Mouse (Mus musculus): ENCODE data around the gene Pitpnm3. TPM values are rescaled to one million over a fixed set of nuclear protein-coding genes. Genes with fewer than 3 reads are reported as not detected.

Pitpnm3 gene
- total RNA-seq, 2 experiments from 2014 or later = not detected

DNA sequence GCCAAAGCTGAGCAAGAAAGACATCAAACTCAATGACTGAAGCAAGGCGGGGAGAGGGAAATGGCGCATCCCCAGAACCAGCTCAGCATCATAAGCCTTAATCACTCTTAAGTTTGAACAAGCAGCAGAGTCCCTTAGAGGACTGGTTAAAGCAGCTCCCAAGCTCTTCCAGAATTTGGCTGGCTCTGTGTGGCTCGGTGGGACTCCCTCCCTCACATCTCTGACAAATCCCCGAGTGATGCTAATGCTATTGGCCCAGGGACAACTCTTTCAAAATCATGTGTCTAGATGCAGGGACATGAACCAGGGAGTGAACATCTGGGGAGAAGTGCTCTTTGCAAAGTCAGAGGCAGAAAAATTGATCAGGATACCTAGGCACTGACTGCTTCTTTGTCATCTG lies 36.4 kb downstream of the Pitpnm3 start:
- ATAC-seq (replicated peaks; ENCODE audit: poor library complexity, severe bottlenecking) = no peak

DNA sequence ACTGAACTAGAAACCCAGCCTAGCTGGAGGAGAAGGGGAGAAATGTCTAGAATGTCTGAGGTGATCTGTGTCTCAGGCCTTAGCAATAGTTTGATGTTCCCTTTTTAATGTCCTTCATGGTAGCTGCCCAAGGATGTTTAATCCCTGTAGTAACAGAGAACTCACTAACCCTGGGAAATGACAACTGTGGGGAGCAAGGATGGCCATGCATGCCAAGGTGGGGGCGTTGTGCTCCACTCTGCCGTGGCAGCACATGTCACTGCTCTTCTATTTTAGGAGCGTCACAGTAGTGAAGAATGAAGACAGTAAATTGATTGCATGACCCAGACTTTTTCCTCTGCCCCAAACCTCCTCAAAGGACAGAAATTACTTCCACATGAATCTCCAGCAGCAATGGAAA lies 37.6 kb downstream of the Pitpnm3 start:
- ATAC-seq (replicated peaks; ENCODE audit: poor library complexity, severe bottlenecking) = no peak

DNA sequence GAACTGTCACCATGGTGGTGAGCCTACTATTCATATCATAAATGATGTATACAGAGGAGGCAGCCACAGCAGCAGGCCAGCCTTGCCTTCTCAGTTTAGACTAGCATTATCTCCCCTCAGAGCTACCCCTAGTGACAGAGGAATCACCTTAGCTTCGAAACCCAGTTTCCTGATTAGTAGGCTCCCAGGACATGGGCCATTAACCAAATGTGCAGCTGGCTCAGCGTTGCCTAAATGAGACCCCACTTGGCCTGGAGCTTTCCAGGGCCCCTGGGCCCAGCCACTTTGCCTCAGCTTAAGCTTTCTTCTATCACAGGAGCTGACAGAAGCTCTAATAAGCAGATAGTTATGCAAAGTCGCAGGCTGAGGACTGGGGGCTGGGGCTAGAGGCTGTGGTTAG lies 39.6 kb downstream of the Pitpnm3 start:
- no peak for ATAC-seq (replicated peaks; ENCODE audit: poor library complexity, severe bottlenecking)

DNA sequence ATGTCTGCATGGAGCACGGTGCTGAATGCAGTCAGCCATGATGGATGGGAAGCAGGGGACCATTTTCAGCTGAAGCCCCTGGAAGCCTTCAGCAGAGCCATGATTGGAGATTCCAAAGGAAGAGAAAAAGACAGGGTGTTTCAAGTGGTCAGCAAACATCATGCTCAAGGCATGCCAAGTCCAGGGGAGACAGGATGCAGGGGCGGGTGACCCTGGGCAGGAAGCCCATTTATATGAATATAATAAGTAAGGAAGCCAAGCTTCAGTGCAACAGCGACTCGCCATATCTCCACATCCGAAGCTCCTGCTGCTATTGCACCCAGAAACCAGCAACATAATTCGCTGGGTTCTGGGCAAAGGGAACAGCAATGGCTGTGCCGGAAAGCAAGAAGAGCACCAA lies 41.1 kb downstream of the Pitpnm3 start:
- no peak for ATAC-seq (replicated peaks; ENCODE audit: poor library complexity, severe bottlenecking)

DNA sequence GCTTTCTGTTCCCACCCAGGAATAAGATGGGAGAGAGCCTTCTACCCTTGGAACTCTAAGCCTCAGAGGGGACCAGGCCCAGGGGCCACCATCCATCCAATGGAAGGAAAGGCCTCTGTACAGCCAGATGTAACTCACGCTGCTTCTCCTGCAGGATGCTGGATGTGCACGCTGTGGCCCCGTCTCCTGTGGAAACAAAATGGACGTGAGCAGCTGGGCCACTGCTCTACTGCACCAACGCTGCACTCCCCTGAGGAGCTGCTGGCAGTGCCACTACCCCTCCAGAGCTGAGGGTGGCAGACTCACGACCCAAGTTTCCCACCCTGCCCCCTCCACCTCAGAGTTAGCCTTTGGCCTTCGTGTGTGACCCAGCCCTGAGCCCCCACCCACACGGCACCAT lies 43.2 kb downstream of the Pitpnm3 start:
- ATAC-seq (replicated peaks; ENCODE audit: poor library complexity, severe bottlenecking) = no peak

DNA sequence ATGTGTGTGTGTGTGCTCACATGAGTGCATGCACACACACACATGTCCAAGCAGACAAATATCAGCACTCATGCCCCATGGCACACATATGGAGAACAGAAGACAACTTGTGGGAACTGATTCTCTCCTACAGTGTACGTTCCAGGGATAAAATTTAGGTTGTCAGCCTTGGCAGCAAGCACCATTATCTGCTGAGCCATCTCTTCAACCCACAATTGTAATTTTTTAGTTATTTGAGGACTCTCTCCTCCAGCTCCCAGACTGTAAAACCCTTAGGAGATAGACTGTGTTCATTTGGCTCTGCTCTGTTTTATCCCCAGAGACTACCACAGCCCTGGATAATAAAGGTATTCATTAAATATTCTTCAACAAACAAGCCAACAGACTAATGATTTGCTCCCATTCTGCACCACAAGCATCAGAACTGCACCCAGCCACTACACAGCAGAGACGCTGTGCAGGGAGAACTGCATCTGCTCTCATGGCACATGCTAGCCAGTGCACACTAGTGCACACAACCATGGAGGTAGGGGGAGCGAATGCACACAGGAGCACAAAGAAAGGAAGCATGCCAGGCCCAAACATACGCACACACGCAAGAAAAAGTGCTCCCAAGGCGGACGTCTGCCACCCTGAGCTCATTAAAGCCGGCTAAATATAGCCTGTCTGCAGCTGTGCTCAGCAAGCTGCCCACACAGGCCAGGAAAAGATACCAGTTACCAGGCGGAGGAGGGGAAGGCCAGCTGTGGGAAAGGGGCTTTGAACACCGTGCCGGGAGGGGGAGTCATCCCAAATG lies 49.1 kb downstream of the Pitpnm3 start:
- no peak for ATAC-seq (replicated peaks; ENCODE audit: poor library complexity, severe bottlenecking)

DNA sequence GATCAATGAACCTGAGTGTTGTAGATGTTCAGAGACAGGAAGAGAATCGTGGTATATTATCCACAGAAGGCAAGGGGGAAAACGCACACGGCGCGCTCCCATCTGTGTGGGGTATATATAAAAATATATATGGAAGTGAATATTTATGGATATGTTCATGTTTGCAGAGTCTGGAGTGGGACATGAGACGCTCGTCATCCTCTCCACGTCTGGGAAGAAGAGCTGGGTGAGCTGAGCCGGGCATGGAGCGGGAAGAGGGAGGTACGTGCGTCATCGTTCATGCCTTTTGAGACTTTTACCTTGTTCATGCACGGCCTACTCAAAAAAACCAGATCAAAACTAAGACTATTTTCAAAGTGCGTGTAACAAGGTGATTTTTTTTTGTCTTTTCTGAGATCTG lies 51.2 kb downstream of the Pitpnm3 start:
- ATAC-seq (replicated peaks; ENCODE audit: poor library complexity, severe bottlenecking) = no peak

DNA sequence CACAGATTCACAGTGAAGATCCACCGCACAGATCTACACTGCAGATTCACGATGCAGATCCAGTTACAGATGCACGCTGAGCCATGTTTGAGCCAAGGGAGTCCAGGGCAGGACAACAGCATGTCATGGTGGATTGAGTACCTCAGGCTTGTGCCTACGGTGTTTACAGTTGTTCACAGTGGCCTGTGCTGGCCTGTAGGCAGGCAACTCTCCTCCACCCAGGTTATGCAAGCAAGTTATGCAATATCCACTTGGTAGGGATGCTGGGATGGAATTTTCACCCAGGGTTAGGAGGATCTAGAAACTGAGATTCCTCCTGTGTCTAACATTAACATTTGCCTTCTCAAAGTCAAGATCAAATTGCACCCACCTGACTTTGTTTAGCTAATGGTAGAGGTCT lies 53.0 kb downstream of the Pitpnm3 start:
- no peak for ATAC-seq (replicated peaks; ENCODE audit: poor library complexity, severe bottlenecking)

DNA sequence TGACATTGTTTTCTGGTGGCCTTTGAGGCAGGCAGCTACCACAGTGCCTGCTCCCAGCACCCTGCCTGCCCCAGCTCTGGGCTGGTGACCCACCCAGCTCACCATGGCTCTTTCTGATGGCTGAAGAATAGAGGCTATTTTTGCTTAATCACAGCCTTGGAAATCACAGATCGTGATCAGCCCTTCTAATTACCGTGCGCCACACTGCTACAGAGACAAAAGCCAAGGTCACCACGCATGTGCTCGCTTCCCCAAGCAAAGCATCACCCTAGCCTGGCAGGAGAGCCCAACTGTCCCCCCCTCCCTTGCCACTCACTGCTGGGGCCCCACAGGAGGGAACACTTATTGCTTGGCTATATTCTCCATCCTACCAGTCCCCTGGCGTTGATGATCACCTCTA lies 55.1 kb downstream of the Pitpnm3 start:
- no peak for ATAC-seq (replicated peaks; ENCODE audit: poor library complexity, severe bottlenecking)

DNA sequence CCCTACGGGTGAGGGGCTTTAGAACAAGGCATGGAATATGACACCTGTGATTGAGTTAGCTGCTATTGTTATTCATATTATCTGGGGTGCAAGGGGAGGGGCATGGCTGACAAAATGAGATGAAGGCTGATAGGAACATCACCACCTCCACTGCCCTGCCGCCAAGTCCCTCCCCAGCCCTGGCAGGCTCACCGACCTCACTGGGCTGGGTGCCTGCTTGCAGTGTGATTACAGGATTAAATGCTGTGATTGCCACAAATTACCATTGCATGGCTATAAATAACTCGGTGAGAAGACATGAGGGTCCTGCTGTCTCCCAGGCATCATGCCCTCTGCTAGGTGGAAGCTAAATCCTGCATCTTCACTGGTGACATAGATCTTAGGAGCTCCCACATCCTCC lies 56.9 kb downstream of the Pitpnm3 start:
- ATAC-seq (replicated peaks; ENCODE audit: poor library complexity, severe bottlenecking) = no peak

DNA sequence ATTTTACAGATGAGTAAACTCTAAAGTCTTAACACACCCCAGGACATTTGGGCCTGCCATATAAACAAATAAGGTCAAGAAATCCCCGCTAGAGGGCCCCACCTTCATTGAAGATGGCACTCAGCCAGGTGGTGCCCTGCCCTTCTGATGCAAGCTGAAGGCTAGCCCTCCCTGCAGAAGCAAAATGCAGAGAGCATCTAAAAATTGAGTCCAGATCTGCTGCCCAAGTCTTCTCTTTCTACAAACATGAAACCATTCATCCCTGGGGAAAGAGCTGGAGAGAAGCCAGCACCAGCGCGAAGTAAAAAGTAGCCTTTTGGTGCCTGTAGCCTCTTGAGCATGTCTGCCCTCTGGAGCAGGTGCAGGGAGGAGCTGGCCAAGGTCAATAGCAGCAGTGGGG lies 57.5 kb downstream of the Pitpnm3 start:
- no peak for ATAC-seq (replicated peaks; ENCODE audit: poor library complexity, severe bottlenecking)

DNA sequence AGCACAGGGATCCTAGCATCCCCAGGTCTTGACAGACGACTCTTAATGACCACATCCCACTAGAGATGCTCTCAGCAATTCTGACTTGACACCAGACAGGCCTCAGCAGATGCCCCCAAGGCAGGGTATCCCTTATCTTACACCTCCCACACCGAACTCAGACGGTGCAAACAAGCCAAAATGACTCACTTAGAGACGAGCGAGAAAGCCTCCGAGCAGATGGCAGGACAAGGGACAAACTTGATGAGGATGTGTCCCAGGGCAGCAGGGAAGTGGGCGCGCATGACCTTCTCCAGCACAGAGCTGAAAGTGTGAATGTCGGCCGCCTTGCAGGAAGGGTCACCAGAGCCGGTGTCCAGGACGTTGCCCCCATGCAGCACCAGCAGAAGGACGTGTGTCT lies 61.3 kb downstream of the Pitpnm3 start:
- no peak for ATAC-seq (replicated peaks; ENCODE audit: poor library complexity, severe bottlenecking)

DNA sequence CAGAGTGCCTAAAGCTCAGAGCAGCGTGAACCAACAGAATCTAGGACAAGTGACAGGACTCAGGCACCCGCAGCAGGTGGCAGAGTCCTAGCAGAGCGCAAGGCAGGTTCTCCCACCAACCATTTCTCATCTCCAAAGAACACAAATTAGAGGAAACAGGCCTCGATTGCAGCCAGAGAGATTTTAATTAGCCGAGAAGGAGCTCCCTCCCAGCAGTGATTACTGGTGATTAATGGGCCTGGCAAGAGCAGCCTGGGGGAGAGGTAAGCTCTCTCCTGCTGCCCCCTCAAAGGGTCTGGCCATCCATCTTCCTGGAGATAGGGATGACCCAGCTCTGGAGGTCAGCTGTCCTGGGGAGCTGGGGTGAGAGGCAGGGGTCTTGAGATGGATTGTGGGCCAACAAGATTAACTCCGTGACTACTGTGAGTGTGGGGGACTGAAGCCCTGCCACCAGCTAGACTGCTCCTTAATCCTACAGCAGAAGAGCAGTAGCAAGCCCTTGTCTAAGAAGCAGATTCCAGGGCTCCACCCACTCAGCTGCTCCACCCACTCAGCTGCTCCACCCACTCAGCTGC lies 63.2 kb downstream of the Pitpnm3 start:
- no peak for ATAC-seq (replicated peaks; ENCODE audit: poor library complexity, severe bottlenecking)

DNA sequence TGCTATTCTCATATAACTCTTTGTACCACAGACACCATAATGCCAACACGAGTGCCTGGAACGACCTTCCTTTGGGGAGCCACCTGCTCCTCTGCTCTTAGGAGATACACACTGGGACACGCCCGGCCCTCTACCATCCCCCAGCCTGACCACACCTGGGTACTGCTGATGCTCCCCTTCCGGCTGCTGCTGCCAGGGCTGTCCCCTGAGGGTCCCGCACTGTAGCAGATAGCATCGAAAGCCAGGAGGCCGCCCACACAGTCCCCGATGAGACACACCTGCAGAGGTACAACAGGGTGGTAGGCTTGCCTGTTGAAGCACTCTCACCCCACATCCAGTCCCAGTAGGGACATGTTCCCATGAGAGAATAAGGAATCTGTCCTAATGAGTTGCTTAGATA lies 64.8 kb downstream of the Pitpnm3 start:
- no peak for ATAC-seq (replicated peaks; ENCODE audit: poor library complexity, severe bottlenecking)

DNA sequence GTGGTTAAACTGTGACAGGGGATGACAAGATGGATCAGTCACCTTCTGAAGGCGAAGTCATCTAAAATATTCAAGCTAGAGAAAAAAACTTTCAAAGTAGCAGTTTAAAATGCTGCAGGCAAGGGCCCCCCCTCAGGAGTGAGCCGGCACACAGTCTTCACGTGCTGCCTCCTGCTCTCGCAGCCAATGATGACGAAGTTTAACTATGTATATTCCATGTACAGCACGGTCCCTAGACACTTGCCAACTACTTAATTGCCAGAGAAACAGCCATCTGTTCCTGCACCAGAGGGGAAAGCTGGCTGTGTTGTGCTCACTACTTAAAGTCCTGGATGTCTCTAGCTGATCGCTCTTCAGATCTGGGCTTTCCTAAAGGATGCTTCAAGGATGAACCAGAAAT lies 67.6 kb downstream of the Pitpnm3 start:
- ATAC-seq (replicated peaks; ENCODE audit: poor library complexity, severe bottlenecking) = no peak

DNA sequence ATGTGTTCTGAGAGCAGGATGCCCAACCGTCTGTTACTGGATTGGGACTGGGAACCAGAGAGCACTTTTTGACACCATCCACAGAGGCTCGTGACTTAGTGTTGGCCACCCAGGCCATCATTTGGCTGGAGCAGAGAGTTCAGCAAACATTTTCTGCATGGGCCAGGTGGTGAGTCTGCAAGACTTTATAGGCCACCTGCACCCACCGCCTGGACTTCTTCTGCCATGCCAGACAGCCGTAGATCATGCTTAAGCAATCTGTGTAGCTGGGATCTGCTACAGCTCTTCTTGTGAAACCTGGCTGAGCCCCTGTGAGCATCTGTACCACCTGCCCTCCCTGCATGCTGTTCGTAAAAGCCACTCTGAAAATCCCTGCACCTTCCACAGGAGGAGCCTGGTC lies 68.3 kb downstream of the Pitpnm3 start:
- ATAC-seq (replicated peaks; ENCODE audit: poor library complexity, severe bottlenecking) = no peak

DNA sequence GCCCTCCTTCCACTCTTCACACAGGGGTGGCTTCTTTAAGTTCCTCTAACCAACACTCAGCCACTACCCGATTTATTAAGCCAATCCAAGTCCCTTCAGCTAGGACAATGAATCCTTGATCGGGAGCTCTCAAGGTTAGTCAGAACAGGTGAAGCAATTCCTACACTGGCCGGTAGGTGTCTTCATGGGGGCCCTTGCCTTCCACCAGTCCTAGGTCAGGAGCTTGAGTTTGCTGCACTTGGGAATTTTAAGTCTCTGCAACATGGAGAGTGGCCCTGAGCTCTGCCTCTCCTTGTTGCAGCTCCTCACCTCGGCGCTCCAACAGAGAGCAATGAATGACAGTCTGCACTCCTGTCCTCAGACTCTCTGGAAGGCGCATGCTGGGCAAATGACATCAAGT lies 69.2 kb downstream of the Pitpnm3 start:
- ATAC-seq (replicated peaks; ENCODE audit: poor library complexity, severe bottlenecking) = peak; percentile 40; the same call in 1 of the 2 replicates

DNA sequence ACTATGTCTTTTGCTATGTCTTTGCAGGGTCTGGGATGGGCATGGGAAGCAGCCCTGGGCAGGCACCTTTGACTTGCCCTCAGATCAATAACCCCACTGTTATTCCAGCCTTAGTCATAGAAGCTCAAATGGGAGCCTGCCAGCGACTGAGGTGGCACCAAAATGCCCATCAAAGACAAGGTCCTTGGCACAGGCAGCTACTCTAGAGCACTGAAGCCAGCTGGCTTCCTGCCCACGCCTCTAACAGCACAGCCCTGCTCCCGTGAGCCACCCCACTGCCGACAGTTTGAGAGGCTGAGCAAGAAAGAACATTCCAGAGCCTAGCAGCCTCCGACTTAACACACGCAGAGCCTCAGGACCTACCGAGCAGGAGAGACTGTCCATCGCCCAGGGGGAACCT lies 70.5 kb downstream of the Pitpnm3 start:
- no peak for ATAC-seq (replicated peaks; ENCODE audit: poor library complexity, severe bottlenecking)

DNA sequence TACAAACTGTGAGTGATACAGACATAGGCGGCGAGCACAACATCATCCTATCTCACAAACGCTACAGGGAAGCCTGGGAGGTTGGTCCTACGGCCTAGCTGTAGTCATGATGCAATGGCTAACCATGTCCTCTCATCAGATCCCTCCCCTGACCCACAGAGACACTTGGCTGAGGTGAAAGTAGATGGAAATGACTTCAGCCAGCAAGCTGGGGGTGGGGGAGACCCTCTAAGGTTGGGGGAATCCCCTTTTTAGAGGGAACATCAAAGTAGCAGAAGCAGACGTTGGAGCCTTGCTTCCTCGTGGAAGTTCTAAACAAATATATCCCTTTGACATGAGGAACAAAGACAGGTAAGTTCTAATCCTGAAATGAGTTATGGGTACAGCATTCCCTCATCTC lies 71.2 kb downstream of the Pitpnm3 start:
- no peak for ATAC-seq (replicated peaks; ENCODE audit: poor library complexity, severe bottlenecking)

DNA sequence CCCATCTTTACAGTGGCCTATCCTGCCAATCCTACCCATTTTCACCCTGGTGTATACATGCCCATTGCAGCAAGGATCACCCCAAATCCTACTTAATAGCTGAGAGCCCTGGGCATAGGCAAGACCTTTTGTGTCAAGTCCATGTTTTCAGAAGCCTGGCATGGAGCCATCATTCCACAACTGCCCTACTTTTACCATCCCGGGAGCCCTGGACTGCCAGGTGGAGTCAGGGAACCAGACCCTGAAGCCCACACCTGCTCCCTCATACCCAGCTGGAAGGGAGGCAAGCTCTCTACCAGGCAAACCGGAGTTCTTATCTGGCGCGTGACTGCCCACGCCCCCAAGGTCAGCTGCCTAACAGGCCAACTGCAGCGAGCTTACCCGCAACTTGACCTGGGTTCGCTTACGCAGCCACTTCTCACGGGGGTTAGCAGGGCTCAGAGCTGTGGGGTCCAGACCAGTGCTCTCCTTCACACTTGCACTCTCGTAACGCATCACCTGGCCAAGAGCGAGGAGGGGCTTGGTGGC lies 74.4 kb downstream of the Pitpnm3 start:
- ATAC-seq (replicated peaks; ENCODE audit: poor library complexity, severe bottlenecking) = no peak

DNA sequence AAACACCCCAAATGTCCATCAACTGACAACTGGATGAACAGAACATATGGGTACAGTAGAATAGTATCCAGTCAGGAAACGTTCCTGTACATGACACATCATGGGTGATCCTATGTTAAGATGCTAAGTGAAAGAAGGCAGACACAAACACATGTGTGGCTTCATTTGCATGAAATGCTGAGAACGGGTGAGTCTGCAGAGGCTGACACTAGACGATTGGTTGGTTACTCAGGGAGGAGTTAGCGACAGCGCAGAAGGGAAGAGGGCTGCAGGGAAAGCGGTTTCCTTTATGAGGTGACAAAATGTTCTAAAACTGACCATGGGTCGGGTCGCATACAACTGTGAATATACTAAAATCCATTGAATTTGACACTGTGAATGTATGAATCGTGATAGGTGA lies 75.2 kb downstream of the Pitpnm3 start:
- ATAC-seq (replicated peaks; ENCODE audit: poor library complexity, severe bottlenecking) = no peak

DNA sequence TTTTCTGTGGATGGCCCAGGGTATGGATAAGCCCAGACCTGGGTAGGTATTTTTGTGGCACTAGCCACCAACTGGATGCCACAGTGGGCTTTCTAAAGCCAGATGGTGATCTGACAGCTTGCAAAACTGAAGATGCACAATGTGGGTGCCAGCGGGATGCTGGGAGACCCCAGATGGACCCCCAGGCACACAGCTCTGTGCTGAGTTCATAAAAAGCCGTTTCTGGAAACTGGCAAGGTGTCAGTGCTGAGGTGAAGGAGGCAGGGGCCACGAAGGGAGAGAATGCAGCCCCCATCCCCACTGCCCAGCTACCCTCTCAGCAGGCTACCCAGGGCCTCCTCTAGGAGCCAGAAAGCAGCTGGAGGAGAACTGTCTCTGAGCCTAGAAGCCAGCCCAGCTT lies 78.4 kb downstream of the Pitpnm3 start:
- no peak for ATAC-seq (replicated peaks; ENCODE audit: poor library complexity, severe bottlenecking)
